Mouse (Mus musculus): ENCODE data around the gene Cd2bp2. TPM values are rescaled to one million over a fixed set of nuclear protein-coding genes. Genes with fewer than 3 reads are reported as not detected.

Cd2bp2 gene
- polyA plus RNA-seq, 1 experiment = 43.5 TPM

- TF ChIP-seq GATA1 (IDR thresholded peaks at IDR 0.05; ENCODE audit: borderline replicate concordance, low read length) (no peak), FLI1 (IDR thresholded peaks at IDR 0.05; ENCODE audit: low read length) (no peak)
- H3K27me3 ChIP-seq (replicated peaks) = no peaks in the 10 kb centered on the region
- peaks cover 63% of the 10 kb centered on the region for H3K4me1 ChIP-seq
These were observed 49.6 kb downstream of the Cd2bp2 start for GRCm38 (mm10) chr7:127146267-127146603.

DNA sequence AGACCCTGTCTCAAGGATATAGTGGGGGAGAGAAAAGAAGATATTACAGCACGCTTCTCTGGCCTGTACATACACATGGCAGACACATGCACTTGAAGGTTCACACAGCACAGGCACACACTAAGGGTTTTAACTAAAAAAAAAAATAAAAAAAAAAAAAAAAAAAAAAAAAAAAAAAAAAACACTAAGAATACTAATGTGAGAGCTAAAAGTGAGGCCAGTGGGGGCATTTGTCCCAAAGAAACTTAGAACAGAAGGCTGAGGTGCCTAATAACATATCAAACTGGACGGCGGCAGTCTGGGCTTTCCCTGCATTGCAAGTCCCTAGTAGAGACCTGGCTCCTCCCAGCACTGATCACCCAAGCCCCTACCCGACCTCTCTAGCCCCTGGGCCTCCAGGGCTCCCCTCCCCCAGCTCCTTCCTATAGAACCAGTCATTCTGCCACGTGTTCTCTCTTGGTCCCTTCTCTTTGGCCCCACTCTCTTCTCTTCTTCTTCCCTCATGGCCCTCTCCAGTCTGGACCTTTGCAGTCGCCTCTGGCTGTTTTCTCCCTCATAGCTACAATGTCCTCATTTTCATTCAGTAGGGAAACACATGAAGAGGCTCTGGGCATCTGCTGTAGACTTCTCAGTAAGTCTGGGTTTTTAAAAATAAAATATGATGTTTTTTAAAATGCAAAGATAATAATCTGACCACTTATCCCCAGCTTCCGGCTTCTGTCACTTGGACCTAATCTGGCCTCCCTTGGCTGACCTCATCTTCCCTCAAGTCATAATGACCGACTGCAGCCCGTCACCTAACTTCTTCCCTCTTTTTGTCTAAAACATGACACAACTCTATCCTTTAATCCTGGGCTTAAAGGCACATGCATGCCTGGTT, 50.2 kb downstream of the Cd2bp2 start:
- H3K4me1 ChIP-seq = peaks cover 61% of the 10 kb centered on the region
- H3K36me3 ChIP-seq (replicated peaks; ENCODE audit: low read length) = no peaks in the 10 kb centered on the region
- TF ChIP-seq GATA1 (IDR thresholded peaks at IDR 0.05; ENCODE audit: borderline replicate concordance, low read length) (no peak), FLI1 (IDR thresholded peaks at IDR 0.05; ENCODE audit: low read length) (no peak)
- H3K27me3 ChIP-seq (replicated peaks) = no peaks in the 10 kb centered on the region
- no peaks in the 10 kb centered on the region for H3K9me3 ChIP-seq
- no peak overlapping the region for H3K4me3 ChIP-seq (replicated peaks)

More at GRCm38 (mm10) chr7:127146267-127146603, 49.6 kb downstream of the Cd2bp2 start:
- no peaks in the 10 kb centered on the region for H3K9me3 ChIP-seq
- H3K36me3 ChIP-seq (replicated peaks; ENCODE audit: low read length) = no peaks in the 10 kb centered on the region
- no peak overlapping the region for H3K4me3 ChIP-seq (replicated peaks)

DNA sequence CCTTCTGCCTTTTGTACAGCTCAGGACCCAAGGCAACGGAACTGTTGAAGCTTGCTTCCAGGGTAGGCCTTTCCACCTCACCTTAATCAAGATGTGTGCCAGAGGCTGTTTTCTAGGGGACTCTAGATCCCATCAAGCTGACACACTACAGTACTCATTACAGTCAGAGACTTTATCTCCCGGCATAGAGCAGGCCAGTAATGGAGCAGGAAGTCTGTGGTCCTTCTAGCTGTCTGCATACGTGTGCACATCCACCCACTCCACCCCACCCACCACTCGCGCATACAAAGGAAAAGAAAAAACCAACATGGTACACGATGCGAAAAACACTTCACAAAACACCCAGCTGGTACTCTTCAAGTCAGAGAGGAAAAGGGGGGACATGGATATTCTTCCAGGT, 51.4 kb downstream of the Cd2bp2 start:
- Histone ChIP-seq H3K4me3 (replicated peaks) (no peak overlapping the region), H3K36me3 (replicated peaks; ENCODE audit: low read length) (no peaks in the 10 kb centered on the region), H3K27me3 (replicated peaks) (no peaks in the 10 kb centered on the region), H3K9me3 (no peaks in the 10 kb centered on the region), H3K4me1 (peaks cover 66% of the 10 kb centered on the region)
- TF ChIP-seq FLI1 (IDR thresholded peaks at IDR 0.05; ENCODE audit: low read length) = no peak
- no peak for TF ChIP-seq GATA1 (IDR thresholded peaks at IDR 0.05; ENCODE audit: borderline replicate concordance, low read length)

- H3K4me3 ChIP-seq (replicated peaks) = no peak overlapping the region
- no peaks in the 10 kb centered on the region for H3K36me3 ChIP-seq (replicated peaks; ENCODE audit: low read length)
- no peaks in the 10 kb centered on the region for H3K27me3 ChIP-seq (replicated peaks)
- no peaks in the 10 kb centered on the region for H3K9me3 ChIP-seq
- TF ChIP-seq GATA1 (IDR thresholded peaks at IDR 0.05; ENCODE audit: borderline replicate concordance, low read length) = no peak
- no peak for TF ChIP-seq FLI1 (IDR thresholded peaks at IDR 0.05; ENCODE audit: low read length)
- peaks cover 66% of the 10 kb centered on the region for H3K4me1 ChIP-seq
These were observed 53.2 kb downstream of the Cd2bp2 start for GRCm38 (mm10) chr7:127142666-127143065.

DNA sequence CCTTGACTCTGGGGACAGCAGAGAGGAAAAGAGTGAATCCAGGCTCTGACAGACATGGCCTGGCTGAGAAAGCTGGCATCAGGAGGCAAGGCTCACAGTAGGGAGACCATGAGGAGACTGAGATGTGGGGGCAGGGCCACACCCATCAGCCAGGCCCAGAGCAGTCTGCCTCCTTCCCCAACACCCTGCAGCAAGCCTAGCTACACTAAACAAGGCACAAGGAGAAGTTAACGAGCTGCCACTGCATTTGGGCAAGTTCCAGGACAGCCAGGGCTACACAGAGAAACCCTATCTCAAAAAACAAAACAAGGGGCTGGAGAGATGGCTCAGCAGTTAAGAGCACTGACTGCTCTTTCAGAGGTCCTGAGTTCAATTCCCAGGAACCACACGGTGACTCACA, 53.6 kb downstream of the Cd2bp2 start:
- no peaks in the 10 kb centered on the region for H3K36me3 ChIP-seq (replicated peaks; ENCODE audit: low read length)
- TF ChIP-seq FLI1 (IDR thresholded peaks at IDR 0.05; ENCODE audit: low read length) (no peak), GATA1 (IDR thresholded peaks at IDR 0.05; ENCODE audit: borderline replicate concordance, low read length) (no peak)
- H3K4me1 ChIP-seq = peaks cover 71% of the 10 kb centered on the region
- no peak overlapping the region for H3K4me3 ChIP-seq (replicated peaks)
- no peaks in the 10 kb centered on the region for H3K27me3 ChIP-seq (replicated peaks)
- no peaks in the 10 kb centered on the region for H3K9me3 ChIP-seq

Other genes starting within 250 kb of the Cd2bp2 start
- not detected in 2 replicates for gene Asphd1, start 246.5 kb downstream of the Cd2bp2 start, polyA plus RNA-seq (2012; ENCODE audit: insufficient read depth, low replicate concordance)
- 1.7 and 2.0 TPM in 2 replicates for gene Sez6l2, start 245.5 kb downstream of the Cd2bp2 start, polyA plus RNA-seq (2012; ENCODE audit: insufficient read depth, low replicate concordance)
- gene Cdipt, start 220.1 kb downstream of the Cd2bp2 start, polyA plus RNA-seq (2012; ENCODE audit: insufficient read depth, low replicate concordance) = 105 and 211 TPM in 2 replicates
- 1.8 TPM in 1 of 2 replicates, not detected in the other for gene Cdiptos, start 220.0 kb downstream of the Cd2bp2 start, polyA plus RNA-seq (2012; ENCODE audit: insufficient read depth, low replicate concordance)
- 39.1 and 72.4 TPM in 2 replicates for gene Mvp, start 181.4 kb downstream of the Cd2bp2 start, polyA plus RNA-seq (2012; ENCODE audit: insufficient read depth, low replicate concordance)
- gene Pagr1b, start 179.6 kb downstream of the Cd2bp2 start, polyA plus RNA-seq (2012; ENCODE audit: insufficient read depth, low replicate concordance) = 4.2 TPM in 1 of 2 replicates, not detected in the other
- 15.8 and 94.8 TPM in 2 replicates for gene Pagr1a, start 178.7 kb downstream of the Cd2bp2 start, polyA plus RNA-seq (2012; ENCODE audit: insufficient read depth, low replicate concordance)
- gene Gm42742, start 175.0 kb downstream of the Cd2bp2 start, polyA plus RNA-seq (2012; ENCODE audit: insufficient read depth, low replicate concordance) = 164 and 252 TPM in 2 replicates
- 0.68 and 3.9 TPM in 2 replicates for gene Prrt2, start 174.8 kb downstream of the Cd2bp2 start, polyA plus RNA-seq (2012; ENCODE audit: insufficient read depth, low replicate concordance)
- gene Maz, start 169.0 kb downstream of the Cd2bp2 start, polyA plus RNA-seq (2012; ENCODE audit: insufficient read depth, low replicate concordance) = 324 and 1,017 TPM in 2 replicates
- gene Kif22, start 153.6 kb downstream of the Cd2bp2 start, polyA plus RNA-seq (2012; ENCODE audit: insufficient read depth, low replicate concordance) = 6.8 and 18.0 TPM in 2 replicates
- not detected in 2 replicates for gene Zg16, start 108.7 kb downstream of the Cd2bp2 start, polyA plus RNA-seq (2012; ENCODE audit: insufficient read depth, low replicate concordance)
- gene AI467606, start 104.7 kb downstream of the Cd2bp2 start, polyA plus RNA-seq (2012; ENCODE audit: insufficient read depth, low replicate concordance) = 71.8 and 93.9 TPM in 2 replicates
- gene Qprt, start 73.8 kb downstream of the Cd2bp2 start, polyA plus RNA-seq (2012; ENCODE audit: insufficient read depth, low replicate concordance) = not detected in 2 replicates
- 2.2 and 17.4 TPM in 2 replicates for gene Spn, start 58.2 kb downstream of the Cd2bp2 start, polyA plus RNA-seq (2012; ENCODE audit: insufficient read depth, low replicate concordance)
- gene Tbc1d10b, start 12.4 kb upstream of the Cd2bp2 start, polyA plus RNA-seq (2012; ENCODE audit: insufficient read depth, low replicate concordance) = 83.3 and 137 TPM in 2 replicates
- gene Mylpf, start 12.8 kb upstream of the Cd2bp2 start, polyA plus RNA-seq (2012; ENCODE audit: insufficient read depth, low replicate concordance) = 4.7 TPM in 1 of 2 replicates, not detected in the other
- 10.8 and 17.3 TPM in 2 replicates for gene Zfp553, start 37.0 kb upstream of the Cd2bp2 start, polyA plus RNA-seq (2012; ENCODE audit: insufficient read depth, low replicate concordance)
- gene Sept1, start 37.1 kb upstream of the Cd2bp2 start, polyA plus RNA-seq (2012; ENCODE audit: insufficient read depth, low replicate concordance) = 369 and 529 TPM in 2 replicates
- 85.4 and 270 TPM in 2 replicates for gene Zfp771, start 48.2 kb upstream of the Cd2bp2 start, polyA plus RNA-seq (2012; ENCODE audit: insufficient read depth, low replicate concordance)
- 65.3 and 143 TPM in 2 replicates for gene Dctpp1, start 64.7 kb upstream of the Cd2bp2 start, polyA plus RNA-seq (2012; ENCODE audit: insufficient read depth, low replicate concordance)
- gene Sephs2, start 78.0 kb upstream of the Cd2bp2 start, polyA plus RNA-seq (2012; ENCODE audit: insufficient read depth, low replicate concordance) = 32.9 and 41.0 TPM in 2 replicates
- 11.2 and 21.5 TPM in 2 replicates for gene Itgal, start 100.2 kb upstream of the Cd2bp2 start, polyA plus RNA-seq (2012; ENCODE audit: insufficient read depth, low replicate concordance)
- 21.5 and 31.6 TPM in 2 replicates for gene Zfp768, start 149.5 kb upstream of the Cd2bp2 start, polyA plus RNA-seq (2012; ENCODE audit: insufficient read depth, low replicate concordance)
- 0.73 TPM in 1 of 2 replicates, not detected in the other for gene Zfp747, start 180.0 kb upstream of the Cd2bp2 start, polyA plus RNA-seq (2012; ENCODE audit: insufficient read depth, low replicate concordance)
- 0.07 and 1.7 TPM in 2 replicates for gene 9130019O22Rik, start 191.1 kb upstream of the Cd2bp2 start, polyA plus RNA-seq (2012; ENCODE audit: insufficient read depth, low replicate concordance)
- 5.5 TPM in 1 of 2 replicates, not detected in the other for gene E430018J23Rik, start 197.6 kb upstream of the Cd2bp2 start, polyA plus RNA-seq (2012; ENCODE audit: insufficient read depth, low replicate concordance)
- 0.32 TPM in 1 of 2 replicates, not detected in the other for gene Zfp764, start 210.8 kb upstream of the Cd2bp2 start, polyA plus RNA-seq (2012; ENCODE audit: insufficient read depth, low replicate concordance)
- gene Zfp688, start 226.0 kb upstream of the Cd2bp2 start, polyA plus RNA-seq (2012; ENCODE audit: insufficient read depth, low replicate concordance) = 12.3 and 25.6 TPM in 2 replicates

All from megakaryocyte, embryonic 14.5 days (primary cell).